In the genomic region with DNA sequence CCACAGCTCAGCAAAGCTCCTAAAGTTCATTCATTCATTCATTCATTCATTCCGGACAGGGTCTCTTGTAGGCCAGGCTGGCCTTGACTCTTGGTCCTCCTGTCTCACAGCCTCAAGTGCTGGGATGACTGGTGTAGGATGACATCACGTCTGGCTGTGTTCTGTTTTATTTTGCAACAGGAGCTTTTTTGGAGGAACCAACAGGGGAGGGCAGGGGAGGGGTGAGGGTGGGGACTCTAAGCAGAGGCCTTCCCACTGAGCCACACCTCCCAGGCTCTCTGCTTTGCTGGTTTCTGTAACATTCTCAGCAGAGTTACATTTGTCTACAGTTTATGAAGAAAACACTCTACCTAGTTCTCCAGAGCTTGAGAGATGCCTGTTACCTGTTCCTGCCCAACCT, we compare ENCODE assay signal across 18 mouse cellular contexts. TPM values are rescaled to one million over a fixed set of nuclear protein-coding genes. Genes with fewer than 3 reads are reported as not detected.
DNase-seq lines count a peak whose midpoint lies in the region; ATAC-seq and TF ChIP-seq lines count a peak whose summit lies in the region.
"Had no signal": no experiment of that assay in that cellular context is flagged by ENCODE, and none has a peak within 500 bp of the region (broad histone marks: within the 10 kb centered on the region; RNA-seq: fewer than 3 reads in every experiment).

No protein-coding gene starts in this region.

- TF ChIP-seq CTCF in lung, postnatal 0 days (IDR thresholded peaks at IDR 0.05) = no peak

- no peak for ATAC-seq in heart, embryonic 12.5 days (ENCODE audit: insufficient number of reproducible peaks, low FRiP score)
- ATAC-seq in lung, postnatal 0 days = peak; percentile 39
- ATAC-seq in granulocyte monocyte progenitor cell, adult 5-6 weeks (replicated peaks; ENCODE audit: poor library complexity, severe bottlenecking) = peak; percentile 76
- ATAC-seq: forebrain, embryonic 14.5 days; hindbrain, postnatal 0 days had no signal

- 55% methylated on average over 2 of the region's 2 CpGs for WGBS in heart, embryonic 12.5 days
- 52% methylated on average over 2 of the region's 2 CpGs for WGBS in lung, postnatal 0 days

- H3K4me1 ChIP-seq in heart, embryonic 12.5 days (replicated peaks) = peaks cover 63% of the 10 kb centered on the region
- H3K4me1 ChIP-seq in lung, postnatal 0 days (ENCODE audit: insufficient read depth, low read depth, low read length) = peaks cover 7% of the 10 kb centered on the region; the same call in 1 of the 2 replicates

- no peaks in the 10 kb centered on the region for H3K36me3 ChIP-seq in heart, embryonic 12.5 days
- no peaks in the 10 kb centered on the region for H3K36me3 ChIP-seq in lung, postnatal 0 days (ENCODE audit: insufficient read depth, low read length)
- H3K36me3 ChIP-seq: limb, embryonic 13.5 days; midbrain, embryonic 10.5 days; neural tube, embryonic 13.5 days had no signal

- no peak overlapping the region for H3K4me3 ChIP-seq in heart, embryonic 12.5 days
- H3K4me3 ChIP-seq in lung, postnatal 0 days (ENCODE audit: low read depth, low read length) = no peak overlapping the region
- H3K4me3 ChIP-seq: limb, embryonic 13.5 days; midbrain, embryonic 10.5 days; neural tube, embryonic 13.5 days had no signal

- no peak for DNase-seq in heart, adult 11 months
- peak; percentile 70 for DNase-seq in lung, postnatal 0 days (ENCODE audit: low spot score)
- DNase-seq in lung, postnatal 14 days = no peak
- no peak for DNase-seq in thymus, postnatal 0 days (ENCODE audit: low spot score)
- no peak for DNase-seq in embryo, embryonic 11 days
- DNase-seq: cerebellum, postnatal 10 days; heart, postnatal 4 days; kidney, adult 18-20 months; kidney, postnatal 10 days; right cerebral cortex, postnatal 4 days; thymus, postnatal 4 days had no signal

- H3K9ac ChIP-seq in heart, embryonic 12.5 days = peak overlapping the region; percentile 33; the same call in 1 of the 2 replicates
- no peak overlapping the region for H3K9ac ChIP-seq in lung, postnatal 0 days (replicated peaks; ENCODE audit: low read depth)

- H3K27ac ChIP-seq in heart, embryonic 12.5 days (ENCODE audit: poor library complexity, severe bottlenecking) = no peak overlapping the region
- no peak overlapping the region for H3K27ac ChIP-seq in lung, postnatal 0 days (ENCODE audit: low read length)
- H3K27ac ChIP-seq: hindbrain, postnatal 0 days; limb, embryonic 13.5 days; midbrain, embryonic 10.5 days; neural tube, embryonic 13.5 days had no signal

- H3K9me3 ChIP-seq in heart, embryonic 12.5 days (replicated peaks) = no peaks in the 10 kb centered on the region
- no peaks in the 10 kb centered on the region for H3K9me3 ChIP-seq in lung, postnatal 0 days (ENCODE audit: low read length)
- H3K9me3 ChIP-seq: limb, embryonic 13.5 days; midbrain, embryonic 10.5 days; neural tube, embryonic 13.5 days had no signal

- no peaks in the 10 kb centered on the region for H3K27me3 ChIP-seq in heart, embryonic 12.5 days (replicated peaks)
- 0 out of 2 replicates have a peak, but pooled peaks cover 4% of the 10 kb centered on the region for H3K27me3 ChIP-seq in lung, postnatal 0 days (replicated peaks; ENCODE audit: insufficient read depth, low read length)

- TF ChIP-seq EP300 in lung, postnatal 0 days (IDR thresholded peaks at IDR 0.05) = no peak

- H3K4me2 ChIP-seq in heart, embryonic 12.5 days = no peak overlapping the region
- no peak overlapping the region for H3K4me2 ChIP-seq in lung, postnatal 0 days (replicated peaks; ENCODE audit: low read depth, low read length)
- H3K4me2 ChIP-seq: limb, embryonic 13.5 days; neural tube, embryonic 13.5 days had no signal

RNA-seq across cellular contexts. Expression of a gene that starts 6.5 kb away (rescaled TPM):
- 59.2 and 66.0 TPM in 2 replicates for polyA plus RNA-seq in heart, embryonic 12.5 days (2016; fragmentation: Nextera tagmentation; extraction: Ambion mirVana)
- 51.0 and 57.8 TPM in 2 replicates for polyA plus RNA-seq in lung, postnatal 0 days (2015; fragmentation: Nextera tagmentation; extraction: Ambion mirVana)
- 12.4 and 42.8 TPM in 2 replicates for total RNA-seq in granulocyte monocyte progenitor cell, adult 5-6 weeks (2014; fragmentation: Nextera tagmentation)
- total RNA-seq in granulocyte monocyte progenitor cell, adult 5-6 weeks (2017) = 29.4 and 34.9 TPM in 2 replicates
- polyA plus RNA-seq in thymus, postnatal 0 days (2015; fragmentation: Nextera tagmentation; extraction: Ambion mirVana) = 59.6 and 67.1 TPM in 2 replicates

RNA-seq across cellular contexts. Expression of a gene that starts 21.2 kb away (rescaled TPM):
- 17.6 and 18.4 TPM in 2 replicates for polyA plus RNA-seq in heart, embryonic 12.5 days (2016; fragmentation: Nextera tagmentation; extraction: Ambion mirVana)
- 6.5 and 7.6 TPM in 2 replicates for polyA plus RNA-seq in lung, postnatal 0 days (2015; fragmentation: Nextera tagmentation; extraction: Ambion mirVana)
- 20.3 and 26.1 TPM in 2 replicates for total RNA-seq in granulocyte monocyte progenitor cell, adult 5-6 weeks (2014; fragmentation: Nextera tagmentation)
- total RNA-seq in granulocyte monocyte progenitor cell, adult 5-6 weeks (2017) = 23.2 and 39.9 TPM in 2 replicates
- polyA plus RNA-seq in thymus, postnatal 0 days (2015; fragmentation: Nextera tagmentation; extraction: Ambion mirVana) = 15.8 and 18.7 TPM in 2 replicates

RNA-seq across cellular contexts. Expression of a gene that starts 21.5 kb away (rescaled TPM):
- polyA plus RNA-seq in heart, embryonic 12.5 days (2016; fragmentation: Nextera tagmentation; extraction: Ambion mirVana) = 17.5 and 19.4 TPM in 2 replicates
- 4.1 and 4.2 TPM in 2 replicates for polyA plus RNA-seq in lung, postnatal 0 days (2015; fragmentation: Nextera tagmentation; extraction: Ambion mirVana)
- total RNA-seq in granulocyte monocyte progenitor cell, adult 5-6 weeks (2014; fragmentation: Nextera tagmentation) = 1.8 and 1.9 TPM in 2 replicates
- 0.26 and 0.57 TPM in 2 replicates for total RNA-seq in granulocyte monocyte progenitor cell, adult 5-6 weeks (2017)
- polyA plus RNA-seq in thymus, postnatal 0 days (2015; fragmentation: Nextera tagmentation; extraction: Ambion mirVana) = 2.2 and 2.4 TPM in 2 replicates

RNA-seq across cellular contexts. Expression of a gene that starts 28.2 kb away (rescaled TPM):
- polyA plus RNA-seq in heart, embryonic 12.5 days (2016; fragmentation: Nextera tagmentation; extraction: Ambion mirVana) = 0.37 and 0.55 TPM in 2 replicates
- 0.17 and 0.44 TPM in 2 replicates for polyA plus RNA-seq in lung, postnatal 0 days (2015; fragmentation: Nextera tagmentation; extraction: Ambion mirVana)
- 8.1 and 13.7 TPM in 2 replicates for total RNA-seq in granulocyte monocyte progenitor cell, adult 5-6 weeks (2014; fragmentation: Nextera tagmentation)
- 19.3 and 24.4 TPM in 2 replicates for total RNA-seq in granulocyte monocyte progenitor cell, adult 5-6 weeks (2017)
- polyA plus RNA-seq in thymus, postnatal 0 days (2015; fragmentation: Nextera tagmentation; extraction: Ambion mirVana) = 0.19 and 0.21 TPM in 2 replicates
- polyA plus RNA-seq: forebrain, embryonic 14.5 days had no signal

RNA-seq across cellular contexts. Expression of a gene that starts 43.8 kb away (rescaled TPM):
- polyA plus RNA-seq in heart, embryonic 12.5 days (2016; fragmentation: Nextera tagmentation; extraction: Ambion mirVana) = 15.9 and 17.5 TPM in 2 replicates
- 8.9 and 9.4 TPM in 2 replicates for polyA plus RNA-seq in lung, postnatal 0 days (2015; fragmentation: Nextera tagmentation; extraction: Ambion mirVana)
- total RNA-seq in granulocyte monocyte progenitor cell, adult 5-6 weeks (2014; fragmentation: Nextera tagmentation) = 10.7 and 26.9 TPM in 2 replicates
- 29.8 and 31.9 TPM in 2 replicates for total RNA-seq in granulocyte monocyte progenitor cell, adult 5-6 weeks (2017)
- 14.3 and 15.1 TPM in 2 replicates for polyA plus RNA-seq in thymus, postnatal 0 days (2015; fragmentation: Nextera tagmentation; extraction: Ambion mirVana)
